Mouse (Mus musculus): Measurements from ENCODE around the gene Car3.

Car3 gene

DNA sequence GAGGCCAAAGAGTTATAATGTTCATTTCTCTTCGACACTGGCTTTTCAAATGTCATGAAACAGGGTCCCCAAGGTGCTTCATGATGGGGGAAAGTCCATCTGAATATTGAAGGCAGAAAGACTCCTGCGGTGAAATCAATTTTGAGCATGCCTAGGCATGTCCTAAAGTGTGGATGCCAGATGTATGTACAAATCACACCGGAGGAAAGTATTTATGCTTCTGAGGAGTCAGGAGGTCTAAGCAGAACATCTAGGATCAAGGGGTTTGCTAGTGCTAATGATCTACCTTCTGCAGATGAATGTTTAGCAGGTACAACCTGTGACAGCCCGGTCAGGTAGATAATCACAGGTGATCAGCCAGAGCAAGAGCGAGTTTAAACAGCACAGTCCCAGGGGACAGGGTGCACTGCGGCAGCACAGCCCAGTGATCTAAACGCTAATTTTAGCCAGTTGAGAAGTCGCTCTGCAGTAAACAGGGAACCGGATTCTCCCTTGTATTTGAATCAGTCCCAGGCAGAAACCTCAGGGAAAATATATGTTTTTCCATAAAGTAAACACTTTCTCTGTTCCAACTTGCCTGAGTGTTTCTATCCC is 13.1 kb downstream of the Car3 start:
- DNase-seq (ENCODE audit: low spot score), result no peak

GRCm38 (mm10) chr3:14877251-14877909 is 14.1 kb downstream of the Car3 start:
- DNase-seq (ENCODE audit: low spot score), result no peak

- DNase-seq (ENCODE audit: low spot score), result no peak
These were observed 15.5 kb downstream of the Car3 start for GRCm38 (mm10) chr3:14878749-14879223.

DNA sequence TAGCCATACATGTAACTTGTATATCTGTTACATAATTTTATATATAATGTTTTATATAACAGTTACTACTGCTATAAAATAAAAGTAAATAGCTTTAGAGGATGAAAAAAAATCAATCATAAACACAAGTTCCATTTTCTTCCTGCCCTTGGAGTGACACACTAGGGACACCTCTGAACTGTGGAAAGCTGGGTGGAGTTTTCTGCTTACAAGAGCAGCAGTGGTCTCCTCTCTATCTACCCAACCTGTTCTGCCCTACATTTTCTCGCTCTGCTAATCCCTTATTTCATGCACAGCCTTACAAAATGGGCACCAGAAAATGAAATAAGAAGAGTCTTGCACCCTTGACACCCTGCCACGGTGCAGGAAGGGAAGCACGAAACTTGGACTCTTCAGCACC is 16.0 kb downstream of the Car3 start:
- no peak for DNase-seq (ENCODE audit: low spot score)

DNA sequence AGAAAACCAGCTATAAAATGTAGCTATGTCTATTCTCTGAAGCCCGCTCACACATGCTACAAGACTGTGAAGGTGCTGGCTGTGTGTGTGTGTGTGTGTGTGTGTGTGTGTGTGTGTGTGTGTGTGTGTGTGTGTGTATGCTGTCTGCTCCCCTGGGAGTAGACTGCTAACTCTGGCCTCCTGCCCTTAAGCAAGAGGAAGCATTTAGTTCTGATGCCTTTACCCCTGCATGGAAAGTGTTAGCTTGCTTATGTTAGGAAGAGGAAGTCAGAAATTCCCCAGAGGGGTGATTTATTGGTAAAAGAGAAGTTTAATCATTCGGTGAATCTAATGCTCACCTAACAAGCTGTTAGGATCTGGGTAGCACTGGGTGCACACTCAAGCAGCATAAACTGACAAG is 17.0 kb downstream of the Car3 start:
- DNase-seq (ENCODE audit: low spot score), result no peak

DNA sequence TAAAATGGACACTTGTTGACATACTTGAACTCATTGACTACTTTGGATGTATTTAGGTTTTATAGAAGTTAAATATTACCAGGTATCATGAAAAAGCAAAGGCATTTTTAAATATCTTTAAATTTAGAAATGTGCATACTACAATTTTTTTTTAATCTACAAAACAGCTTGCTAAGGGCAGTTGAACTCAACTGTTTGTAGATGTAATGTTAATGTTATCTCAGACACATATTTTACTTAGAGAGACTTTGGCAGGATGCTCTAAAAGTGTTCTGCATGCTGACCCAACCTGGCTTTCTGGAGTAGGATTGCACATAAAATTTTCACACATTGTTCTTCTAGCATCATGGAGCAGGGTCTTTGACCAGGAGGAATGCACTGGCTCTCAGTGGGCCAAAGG is 18.7 kb downstream of the Car3 start:
- no peak for DNase-seq (ENCODE audit: low spot score)

DNA sequence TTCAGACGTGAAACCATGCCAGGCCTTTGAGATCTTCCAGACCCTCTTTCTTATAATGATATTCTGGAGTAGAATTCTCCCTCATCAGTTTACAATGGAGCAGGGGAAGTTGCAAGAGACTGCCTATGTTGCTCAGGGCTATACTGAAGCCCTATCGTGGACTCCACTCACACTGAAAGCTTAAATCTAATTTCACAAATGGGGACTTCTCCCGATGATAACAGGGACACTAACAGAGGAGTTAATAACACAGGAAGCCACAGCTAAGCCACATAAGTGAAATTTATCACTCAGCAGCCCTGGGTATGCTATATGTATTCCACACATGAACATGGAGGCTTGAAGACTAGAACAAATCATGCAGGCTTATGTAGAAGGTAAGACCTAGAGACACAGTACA is 19.4 kb downstream of the Car3 start:
- DNase-seq (ENCODE audit: low spot score), result no peak

DNA sequence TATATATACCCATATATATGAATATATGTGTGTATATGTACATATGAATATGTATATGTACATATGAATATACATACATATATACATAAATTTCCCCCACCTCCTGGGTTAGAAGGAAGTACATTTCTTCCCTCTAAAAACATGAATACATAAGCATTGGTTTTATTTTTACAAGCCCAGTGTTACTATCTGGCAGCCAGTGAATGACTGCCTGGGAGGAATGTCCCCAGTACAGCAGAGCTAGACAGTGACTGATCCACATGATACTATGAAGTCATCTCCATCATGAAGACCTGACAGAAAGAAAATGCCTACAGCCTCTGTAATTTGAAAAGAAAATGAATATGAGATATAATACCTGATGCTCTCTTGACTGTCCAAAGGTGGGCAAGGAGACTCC is 21.5 kb downstream of the Car3 start:
- no peak for DNase-seq (ENCODE audit: low spot score)

DNA sequence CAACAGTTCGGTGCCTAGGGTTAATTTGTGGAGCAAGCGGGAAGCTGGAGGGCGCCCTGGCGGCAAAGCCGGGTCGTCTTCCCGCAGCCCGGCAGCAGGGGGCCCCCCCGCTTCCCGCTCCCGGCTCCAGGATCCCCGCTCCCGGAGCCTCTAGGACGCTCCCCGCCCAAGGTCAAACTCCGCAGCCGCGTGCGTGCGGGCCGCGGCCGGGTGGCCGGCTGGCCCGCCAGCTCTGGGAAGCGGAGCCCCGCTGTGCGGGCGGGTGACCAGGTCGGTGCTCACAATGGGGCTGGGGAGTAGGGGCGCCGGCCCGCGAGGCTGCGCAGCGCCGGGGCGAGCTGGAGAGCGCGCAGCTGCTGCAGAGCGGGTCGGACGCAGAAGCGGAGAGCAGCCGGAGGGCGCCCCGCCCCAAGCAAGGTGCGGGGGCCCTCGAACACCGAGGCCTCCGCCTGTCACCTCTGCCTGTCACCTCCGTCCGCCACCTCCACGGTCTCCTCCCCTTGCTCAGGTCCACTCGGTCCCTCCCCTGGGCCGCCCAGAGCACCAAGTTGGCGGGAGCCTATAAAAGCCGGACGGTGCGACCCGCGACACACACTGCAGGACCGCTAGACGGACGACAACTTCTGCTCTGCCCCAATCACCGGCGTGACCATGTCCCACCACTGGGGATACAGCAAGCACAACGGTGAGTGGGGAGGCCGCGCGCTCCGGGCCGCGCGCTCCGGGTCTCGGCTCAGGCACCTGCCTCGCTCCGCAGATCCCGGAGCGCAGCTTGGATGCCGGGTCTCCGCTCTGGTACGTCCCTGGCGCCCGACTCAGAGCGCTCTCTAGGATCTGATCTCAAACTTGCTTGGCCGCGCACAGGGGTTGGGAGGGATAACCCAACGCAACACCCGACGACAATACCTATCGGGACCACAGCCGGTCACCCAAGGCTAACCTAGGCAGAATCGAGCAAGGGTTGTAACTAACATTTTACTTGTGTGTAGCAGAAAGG is 23.1 kb downstream of the Car3 start, which contains the start of gene Car2:
Car2 (plus strand) TSS at position 172 of the 997 bp plus-strand sequence.
- DNase-seq (ENCODE audit: low spot score), result peak; percentile 57

DNA sequence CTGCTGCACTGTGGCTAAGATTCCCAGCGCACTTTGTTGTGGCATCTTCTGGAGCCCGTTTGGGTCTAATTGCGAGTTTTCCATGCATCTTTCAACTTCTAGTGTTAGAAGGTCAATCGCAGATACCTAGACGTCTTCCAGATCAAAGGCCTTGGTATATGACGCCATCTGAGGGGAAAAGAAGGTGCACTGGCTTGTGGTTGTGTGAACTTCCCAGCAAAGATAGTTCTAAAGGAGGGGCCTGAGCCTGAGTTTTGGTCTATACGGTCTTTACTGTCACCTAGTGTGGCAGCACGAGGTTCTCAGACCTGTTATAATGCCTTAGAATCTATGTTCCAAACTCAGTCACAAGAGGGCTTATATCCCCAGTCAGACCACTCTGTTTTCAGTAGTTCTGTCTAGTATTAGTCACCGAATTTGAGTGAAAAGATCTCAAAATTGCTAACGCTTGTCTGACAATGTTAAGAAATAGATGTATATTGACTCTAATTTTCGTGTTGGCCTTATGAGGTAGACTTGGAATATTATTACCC is 23.9 kb downstream of the Car3 start:
- DNase-seq (ENCODE audit: low spot score), result no peak

- DNase-seq (ENCODE audit: low spot score), result no peak
These were observed 24.5 kb downstream of the Car3 start for GRCm38 (mm10) chr3:14887686-14888295.

DNA sequence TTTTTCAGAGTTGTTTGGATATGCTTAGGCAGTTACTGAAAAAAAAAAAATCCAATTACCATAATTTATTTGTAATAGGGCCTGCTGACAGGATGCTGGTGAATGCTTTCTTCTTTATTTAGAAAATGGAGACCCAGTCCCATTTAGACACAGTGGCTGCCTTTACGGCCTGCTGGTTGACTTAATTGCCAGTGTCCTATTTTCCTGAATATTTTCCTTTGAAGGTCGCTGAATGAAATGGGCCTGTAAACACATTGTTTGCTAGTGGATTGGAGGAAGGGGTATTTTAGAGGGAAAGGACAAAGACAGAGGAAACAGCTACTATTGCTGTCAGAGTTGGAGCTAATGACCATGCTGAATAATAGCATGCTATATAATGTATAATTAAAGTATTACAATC is 25.2 kb downstream of the Car3 start:
- no peak for DNase-seq (ENCODE audit: low spot score)

- no peak for DNase-seq (ENCODE audit: low spot score)
These were observed 25.8 kb downstream of the Car3 start for GRCm38 (mm10) chr3:14889085-14889484.

GRCm38 (mm10) chr3:14889716-14890409 is 26.6 kb downstream of the Car3 start:
- DNase-seq (ENCODE audit: low spot score), result no peak

- no peak for DNase-seq (ENCODE audit: low spot score)
These were observed 29.7 kb downstream of the Car3 start for GRCm38 (mm10) chr3:14892991-14893390.

DNA sequence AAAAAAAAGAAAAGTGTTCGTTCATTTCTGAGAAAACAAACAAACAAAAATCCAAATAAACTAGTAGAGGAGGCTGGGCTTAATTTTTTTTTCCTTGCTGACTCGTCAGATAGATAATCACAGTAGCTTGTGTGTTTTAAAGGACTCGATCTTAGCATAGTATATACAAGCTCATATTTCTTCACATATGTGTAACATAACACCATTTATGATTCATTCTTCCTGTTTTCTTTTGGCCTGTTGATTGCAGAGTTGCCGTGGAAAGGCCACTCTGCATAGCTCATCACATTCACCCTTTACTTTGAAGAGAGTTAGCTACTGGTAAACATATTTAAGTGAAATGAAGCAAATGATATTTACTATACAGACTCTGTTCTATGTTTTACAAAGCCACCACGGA is 30.4 kb downstream of the Car3 start:
- no peak for DNase-seq (ENCODE audit: low spot score)

GRCm38 (mm10) chr3:14895333-14895732 is 32.0 kb downstream of the Car3 start:
- DNase-seq (ENCODE audit: low spot score), result no peak

GRCm38 (mm10) chr3:14897770-14898169 is 34.5 kb downstream of the Car3 start:
- no peak for DNase-seq (ENCODE audit: low spot score)

DNA sequence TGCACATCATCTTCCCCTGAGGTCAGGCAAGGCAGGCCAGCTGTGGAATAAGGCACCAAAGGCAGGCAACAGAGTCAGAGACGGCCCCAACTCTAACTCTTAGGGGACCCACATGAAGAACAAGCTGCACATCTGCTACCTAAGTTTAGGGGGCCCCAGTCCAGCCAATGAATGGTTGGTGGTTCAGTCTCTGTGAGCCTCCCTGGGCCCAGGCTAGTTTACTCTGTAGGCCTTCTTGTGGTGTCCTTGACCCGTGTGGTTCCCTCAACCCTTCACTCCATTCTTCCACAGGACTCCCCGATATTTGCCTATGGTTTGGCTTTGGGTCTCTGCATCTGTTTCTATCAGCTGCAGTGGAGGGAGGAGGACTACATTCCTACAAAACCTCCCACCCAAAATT is 40.1 kb downstream of the Car3 start:
- DNase-seq (ENCODE audit: low spot score), result no peak

- DNase-seq (ENCODE audit: low spot score), result no peak
These were observed 40.9 kb downstream of the Car3 start for GRCm38 (mm10) chr3:14904165-14904564.

GRCm38 (mm10) chr3:14907271-14907670 is 44.0 kb downstream of the Car3 start:
- no peak for DNase-seq (ENCODE audit: low spot score)
